Mouse (Mus musculus) lung, adult 2 months (tissue): ENCODE results near the gene Med9.

ENCODE experiments used
- CTCF ChIP-seq: fragments of 200-500 bp; IDR thresholded peaks from 2 replicates; pipeline ENCODE4 v1.5.1; 2011; ENCODE audit warnings: mild to moderate bottlenecking, low read length, control low read depth; ENCODE audit not compliant: insufficient read depth
- POLR2A ChIP-seq: fragments of 200-500 bp; IDR thresholded peaks from 2 replicates; pipeline ENCODE4 v1.6.1; 2011; ENCODE audit warnings: low read depth, mild to moderate bottlenecking, control low read depth, low read length, borderline replicate concordance; ENCODE audit errors: extremely low read depth

DNA sequence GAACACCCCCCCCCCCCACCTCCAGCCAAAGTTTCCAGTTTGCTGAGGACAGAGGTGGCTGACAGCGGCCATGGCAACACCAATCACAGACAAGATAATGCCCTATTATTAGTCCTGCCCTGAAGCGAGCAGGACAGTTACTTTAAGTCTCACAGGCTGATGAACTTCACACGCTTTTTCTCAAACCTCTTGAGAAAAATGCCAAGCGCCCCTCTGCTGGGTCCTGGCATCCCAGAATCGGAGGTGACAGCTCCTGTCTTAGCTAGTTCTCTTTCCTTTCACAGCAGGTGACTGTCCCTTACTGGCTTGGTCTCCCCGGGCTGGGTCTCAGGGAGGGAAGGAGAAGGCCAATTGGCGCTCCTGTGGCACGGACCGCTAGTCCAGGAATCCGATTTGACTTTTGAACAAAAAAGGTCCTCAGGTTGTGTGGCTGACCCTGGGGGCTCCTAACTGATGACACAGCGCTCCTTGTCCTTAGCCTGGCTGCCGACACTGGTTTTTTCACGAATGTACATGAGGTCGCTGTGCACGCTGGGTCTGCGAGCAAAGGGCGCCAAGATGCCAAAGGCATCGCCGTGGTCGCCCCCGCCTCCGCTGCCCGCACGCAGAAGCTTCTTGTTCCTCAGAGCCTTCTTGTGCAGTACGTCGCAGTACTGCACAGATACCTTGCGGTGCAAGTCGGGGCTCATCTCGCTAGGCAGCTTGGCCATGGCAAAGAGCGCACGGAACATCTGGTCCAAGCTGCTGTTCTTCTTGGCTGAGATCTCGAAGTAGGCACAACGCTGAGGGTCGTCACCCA is 15.6 kb downstream of the Med9 start:
- TF ChIP-seq CTCF (no peak), POLR2A (no peak)
